Mouse (Mus musculus): ENCODE data around the gene Slc1a5. TPM values are rescaled to one million over a fixed set of nuclear protein-coding genes. Genes with fewer than 3 reads are reported as not detected.

Slc1a5 gene
- polyA plus RNA-seq, 1 experiment from 2014 or later: 48.6 TPM

DNA sequence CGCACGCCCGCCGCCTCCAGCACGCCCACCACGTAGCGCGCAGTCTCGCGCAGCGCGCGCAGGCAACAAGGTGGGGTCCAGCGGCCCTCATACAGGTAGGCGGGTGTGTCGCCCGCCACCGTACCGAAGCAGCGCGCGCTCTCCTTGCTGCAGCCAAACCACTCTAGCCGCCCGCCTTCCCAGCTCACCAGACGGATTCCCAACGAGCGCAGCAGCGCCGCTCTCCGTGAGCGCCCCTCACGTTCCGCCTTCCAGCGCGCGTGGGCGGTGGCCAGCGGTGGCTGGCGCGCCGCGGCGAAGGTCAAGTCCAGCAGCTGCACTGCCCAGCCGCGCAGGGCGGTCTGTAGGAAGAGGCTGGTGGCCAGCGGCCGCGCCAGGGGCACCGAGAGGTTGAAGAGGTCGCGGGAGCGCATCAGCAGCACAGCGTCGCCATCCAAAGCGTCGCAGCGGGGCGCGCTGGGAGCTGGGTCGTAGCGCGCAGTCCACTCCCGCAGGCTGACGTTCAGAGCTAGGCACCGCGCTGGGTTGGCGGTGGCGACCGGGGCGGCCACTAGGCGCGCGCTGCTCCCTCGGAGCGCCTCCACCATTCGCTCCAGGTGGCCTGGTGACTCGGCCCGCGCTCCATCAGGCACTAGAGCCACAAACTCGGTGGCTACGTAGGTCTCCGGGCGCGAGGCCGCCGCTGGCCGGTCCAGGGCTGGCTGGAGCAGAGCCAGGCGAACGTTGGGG, 29.9 kb downstream of the Slc1a5 start:
- Histone ChIP-seq H3K9ac (peak overlapping the region; percentile 25; the same call in 1 of the 2 replicates), H3K36me3 (peaks cover 51% of the 10 kb centered on the region), H3K27ac (no peak overlapping the region), H3K4me1 (peaks cover 36% of the 10 kb centered on the region), H3K9me3 (replicated peaks) (no peaks in the 10 kb centered on the region), H3K4me2 (peak overlapping the region; percentile 92), H3K27me3 (peaks cover 30% of the 10 kb centered on the region), H3K4me3 (replicated peaks) (peak overlapping the region; percentile 47)
- WGBS: 11% methylated on average over 90 of the region's 90 CpGs
- ATAC-seq (replicated peaks; ENCODE audit: low FRiP score): peak; percentile 63

DNA sequence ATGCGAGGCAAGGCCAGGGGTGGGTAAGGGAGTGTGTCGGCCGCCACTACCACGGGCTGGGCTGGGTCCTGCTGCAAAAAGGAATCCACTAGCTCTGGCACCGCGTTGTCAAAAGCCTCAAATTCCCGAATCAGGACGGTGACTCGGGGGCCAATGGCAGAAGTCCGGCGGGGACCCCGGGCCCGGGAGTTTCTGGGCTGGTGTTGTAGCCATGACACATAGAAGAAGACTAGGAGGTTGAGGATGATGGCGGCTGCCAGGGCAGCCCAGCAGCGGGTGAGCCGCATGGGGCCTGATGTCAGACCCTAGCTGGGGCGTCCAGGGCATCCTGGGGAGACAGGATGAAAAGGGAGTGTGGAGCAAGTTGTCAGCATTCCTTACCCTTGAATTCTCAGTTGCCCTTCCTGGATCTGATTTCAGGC, 30.5 kb downstream of the Slc1a5 start:
- no peaks in the 10 kb centered on the region for H3K9me3 ChIP-seq (replicated peaks)
- peak; percentile 3; the same call in 1 of the 2 replicates for ATAC-seq (replicated peaks; ENCODE audit: low FRiP score)

DNA sequence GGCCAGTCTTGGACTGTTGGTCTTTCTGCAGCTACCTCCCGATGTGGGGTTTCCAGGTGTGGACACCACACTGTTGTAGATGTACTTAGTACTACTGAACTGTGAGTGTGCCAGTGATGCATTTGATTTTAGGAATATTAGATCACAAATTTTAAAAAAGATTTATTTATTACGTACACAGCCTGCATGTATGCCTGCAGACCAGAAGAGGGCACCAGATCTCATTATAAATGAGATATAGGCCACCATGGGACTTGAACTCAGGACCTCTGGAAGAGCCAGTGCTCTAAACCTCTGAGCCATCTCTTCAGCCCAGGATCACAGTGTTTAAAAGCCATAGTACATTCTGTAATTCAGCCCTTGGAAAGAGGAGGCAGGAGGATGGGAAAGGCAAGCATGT, 31.4 kb downstream of the Slc1a5 start:
- H3K36me3 ChIP-seq: peaks cover 40% of the 10 kb centered on the region
- no peak for ATAC-seq (replicated peaks; ENCODE audit: low FRiP score)
- peaks cover 42% of the 10 kb centered on the region for H3K4me1 ChIP-seq
- no peak overlapping the region for H3K9ac ChIP-seq
- WGBS: 80% methylated on average over 2 of the region's 2 CpGs
- no peaks in the 10 kb centered on the region for H3K9me3 ChIP-seq (replicated peaks)
- no peak overlapping the region for H3K4me3 ChIP-seq (replicated peaks)
- H3K4me2 ChIP-seq: no peak overlapping the region
- no peak overlapping the region for H3K27ac ChIP-seq
- H3K27me3 ChIP-seq: peaks cover 30% of the 10 kb centered on the region

More for the DNA sequence above, 30.5 kb downstream of the Slc1a5 start:
- Histone ChIP-seq H3K4me1 (peaks cover 36% of the 10 kb centered on the region), H3K36me3 (peaks cover 46% of the 10 kb centered on the region), H3K9ac (peak overlapping the region; percentile 25; the same call in 1 of the 2 replicates), H3K4me3 (replicated peaks) (peak overlapping the region; percentile 47), H3K4me2 (peak overlapping the region; percentile 92), H3K27ac (no peak overlapping the region), H3K27me3 (peaks cover 30% of the 10 kb centered on the region)
- 12% methylated on average over 17 of the region's 17 CpGs for WGBS

DNA sequence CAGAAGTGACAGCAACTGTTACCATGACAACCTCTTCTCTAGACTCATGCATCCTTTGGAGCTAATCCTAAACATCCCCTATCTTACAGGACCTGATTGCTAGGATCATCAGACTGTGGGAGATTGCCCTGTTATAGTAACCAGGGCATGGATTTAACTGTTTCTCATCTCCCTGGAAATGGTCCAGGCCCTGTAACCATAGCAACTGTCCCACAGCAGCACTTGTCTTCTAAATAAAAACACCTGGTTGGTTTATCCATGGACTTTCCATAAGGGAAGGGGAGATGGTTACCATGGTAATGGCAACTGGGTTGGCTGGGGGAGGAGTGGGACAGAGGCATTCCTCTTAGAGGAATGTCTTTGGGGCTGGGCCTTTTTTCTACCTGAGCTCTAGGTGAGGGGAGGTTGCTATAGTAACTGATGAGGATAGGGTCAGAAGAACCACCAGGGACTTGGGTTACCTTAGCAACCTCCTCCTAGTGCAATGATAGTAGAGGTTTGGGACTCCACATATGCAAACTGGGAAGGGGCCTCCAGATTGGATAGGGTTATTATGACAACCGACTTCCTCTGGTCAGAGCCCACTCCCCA, 34.3 kb downstream of the Slc1a5 start, which contains the start of gene Strn4:
Strn4 (plus strand) TSS at position 539 of the 591 bp plus-strand sequence.
- peaks cover 27% of the 10 kb centered on the region for H3K27me3 ChIP-seq
- H3K9ac ChIP-seq: peak within 1 kb of the TSS; percentile 100
- H3K4me3 ChIP-seq (replicated peaks): peak within 1 kb of the TSS; percentile 99
- ATAC-seq (replicated peaks; ENCODE audit: low FRiP score): no peak
- peaks cover 63% of the 10 kb centered on the region for H3K4me1 ChIP-seq
- peaks cover 20% of the 10 kb centered on the region for H3K36me3 ChIP-seq
- peak within 1 kb of the TSS; percentile 89 for H3K4me2 ChIP-seq
- WGBS: 0% methylated on average over 1 of the region's 1 CpGs
- H3K27ac ChIP-seq: peak within 1 kb of the TSS; percentile 98
- H3K9me3 ChIP-seq (replicated peaks): no peaks in the 10 kb centered on the region

DNA sequence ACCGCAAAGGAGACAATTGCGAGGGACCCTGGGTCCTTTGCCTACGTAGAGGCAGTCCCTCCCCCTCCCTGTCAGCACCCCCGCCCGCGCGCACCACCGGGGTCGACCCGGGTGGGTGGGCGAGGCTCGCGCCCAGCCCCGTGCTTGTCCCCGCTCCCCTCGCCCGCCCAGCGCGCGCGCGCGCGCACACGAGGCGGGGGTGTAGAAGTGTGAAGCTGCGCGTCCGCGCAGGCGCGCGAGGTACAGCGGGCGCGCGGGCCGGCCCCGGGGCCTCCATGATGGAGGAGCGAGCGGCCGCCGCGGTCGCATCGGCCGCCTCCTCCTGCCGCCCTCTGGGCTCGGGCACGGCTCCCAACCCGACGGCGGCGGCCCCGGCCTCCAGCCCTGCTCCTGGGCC, 34.9 kb downstream of the Slc1a5 start:
- Histone ChIP-seq H3K9me3 (replicated peaks) (no peaks in the 10 kb centered on the region), H3K4me2 (peak overlapping the region; percentile 89), H3K36me3 (peaks cover 20% of the 10 kb centered on the region), H3K9ac (peak overlapping the region; percentile 100), H3K4me3 (replicated peaks) (peak overlapping the region; percentile 99), H3K27ac (peak overlapping the region; percentile 98), H3K4me1 (peaks cover 63% of the 10 kb centered on the region), H3K27me3 (peaks cover 21% of the 10 kb centered on the region)
- peak; percentile 80 for ATAC-seq (replicated peaks; ENCODE audit: low FRiP score)
- WGBS: under 1% methylated on average over 23 of the region's 55 CpGs

DNA sequence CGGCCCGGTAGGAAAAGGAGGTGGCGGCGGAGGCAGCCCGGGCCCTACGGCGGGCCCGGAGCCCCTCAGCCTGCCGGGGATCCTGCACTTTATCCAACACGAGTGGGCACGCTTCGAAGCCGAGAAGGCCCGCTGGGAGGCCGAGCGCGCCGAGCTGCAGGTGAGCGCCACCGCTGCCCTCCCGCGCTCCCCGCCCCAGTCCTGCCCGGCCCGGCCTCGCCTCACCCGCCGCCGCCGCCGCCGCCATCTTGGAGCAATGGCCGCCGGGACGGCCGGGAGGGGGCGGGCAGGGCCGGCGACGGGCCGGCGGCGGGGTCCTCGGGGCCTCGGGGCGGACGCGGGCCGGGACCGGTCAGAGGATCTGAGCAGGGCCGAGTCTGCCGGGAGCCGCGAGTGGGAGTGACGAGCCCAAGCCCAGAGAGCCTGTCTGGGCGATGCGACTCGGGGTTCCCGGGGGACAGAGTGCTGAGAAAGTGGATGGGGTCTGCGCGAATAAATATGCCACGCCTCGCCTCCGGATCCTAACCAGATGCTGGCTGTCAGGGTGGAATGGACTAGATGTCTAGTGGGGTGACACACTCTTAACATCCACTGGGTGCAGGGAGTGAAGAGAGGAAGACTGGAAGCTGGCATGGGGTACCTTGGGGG, 35.5 kb downstream of the Slc1a5 start, which contains the start of gene Fkrp:
Fkrp (minus strand) TSS at position 258 of the 648 bp plus-strand sequence.
- peaks cover 18% of the 10 kb centered on the region for H3K27me3 ChIP-seq
- H3K4me1 ChIP-seq: peaks cover 63% of the 10 kb centered on the region
- ATAC-seq (replicated peaks; ENCODE audit: low FRiP score): peak; percentile 80
- peak within 1 kb of the TSS; percentile 100 for H3K9ac ChIP-seq
- H3K4me3 ChIP-seq (replicated peaks): peak within 1 kb of the TSS; percentile 99
- no peaks in the 10 kb centered on the region for H3K9me3 ChIP-seq (replicated peaks)
- peaks cover 20% of the 10 kb centered on the region for H3K36me3 ChIP-seq
- peak within 1 kb of the TSS; percentile 89 for H3K4me2 ChIP-seq
- WGBS: under 1% methylated on average over 58 of the region's 64 CpGs
- peak within 1 kb of the TSS; percentile 98 for H3K27ac ChIP-seq

DNA sequence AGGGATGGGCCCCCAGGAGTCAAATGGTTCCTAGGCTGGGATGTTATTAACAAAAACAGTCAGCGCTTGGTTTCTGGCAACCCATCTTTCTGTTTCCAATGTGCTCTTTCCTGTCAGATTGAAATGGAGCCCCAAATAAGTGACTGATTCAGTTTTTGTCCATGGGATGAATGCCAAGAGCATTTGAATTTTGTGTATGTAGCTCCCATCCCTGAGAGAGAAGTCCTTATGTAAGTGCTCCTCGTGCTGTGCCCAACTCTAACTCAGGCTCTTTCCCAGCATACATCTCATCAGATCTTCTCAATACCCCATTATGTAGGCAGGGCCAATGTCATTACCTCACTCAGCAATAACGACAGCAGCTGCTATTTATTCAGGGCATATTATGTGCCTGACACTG, 36.6 kb downstream of the Slc1a5 start:
- peak overlapping the region; percentile 99 for H3K4me3 ChIP-seq (replicated peaks)
- peaks cover 8% of the 10 kb centered on the region for H3K27me3 ChIP-seq
- H3K9ac ChIP-seq: peak overlapping the region; percentile 100; the same call in 1 of the 2 replicates
- H3K9me3 ChIP-seq (replicated peaks): no peaks in the 10 kb centered on the region
- H3K4me1 ChIP-seq: peaks cover 59% of the 10 kb centered on the region
- H3K36me3 ChIP-seq: peaks cover 19% of the 10 kb centered on the region
- peak overlapping the region; percentile 89 for H3K4me2 ChIP-seq
- 70% methylated on average over 3 of the region's 3 CpGs for WGBS
- no peak for ATAC-seq (replicated peaks; ENCODE audit: low FRiP score)
- H3K27ac ChIP-seq: no peak overlapping the region

DNA sequence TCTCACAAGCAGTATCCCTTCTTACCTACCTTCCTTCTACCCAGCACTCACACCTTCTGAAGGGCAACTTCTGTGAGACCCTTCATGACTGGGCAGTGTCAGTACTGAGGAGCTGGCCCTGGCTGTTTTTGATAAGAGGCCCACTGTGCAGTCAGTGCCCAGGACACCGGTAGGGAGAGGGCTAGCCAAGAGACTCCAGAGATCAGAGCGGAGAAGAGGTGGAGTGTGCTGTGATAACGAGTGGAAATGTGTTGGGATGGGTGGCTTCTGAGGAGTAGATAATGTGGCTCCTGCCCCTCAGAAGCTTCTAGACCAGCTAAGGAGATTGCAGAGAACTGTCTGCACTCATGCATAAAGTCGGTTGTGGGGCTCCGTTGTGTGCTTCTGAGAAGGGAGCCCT, 38.7 kb downstream of the Slc1a5 start:
- Histone ChIP-seq H3K27me3 (no peaks in the 10 kb centered on the region), H3K4me1 (peaks cover 59% of the 10 kb centered on the region), H3K36me3 (peaks cover 24% of the 10 kb centered on the region), H3K4me2 (no peak overlapping the region), H3K27ac (0 out of 2 replicates have a peak overlapping the region, but pooled peaks have one; percentile 3), H3K4me3 (replicated peaks) (no peak overlapping the region), H3K9ac (no peak overlapping the region), H3K9me3 (replicated peaks) (no peaks in the 10 kb centered on the region)
- WGBS: 72% methylated on average over 5 of the region's 5 CpGs
- ATAC-seq (replicated peaks; ENCODE audit: low FRiP score): no peak

DNA sequence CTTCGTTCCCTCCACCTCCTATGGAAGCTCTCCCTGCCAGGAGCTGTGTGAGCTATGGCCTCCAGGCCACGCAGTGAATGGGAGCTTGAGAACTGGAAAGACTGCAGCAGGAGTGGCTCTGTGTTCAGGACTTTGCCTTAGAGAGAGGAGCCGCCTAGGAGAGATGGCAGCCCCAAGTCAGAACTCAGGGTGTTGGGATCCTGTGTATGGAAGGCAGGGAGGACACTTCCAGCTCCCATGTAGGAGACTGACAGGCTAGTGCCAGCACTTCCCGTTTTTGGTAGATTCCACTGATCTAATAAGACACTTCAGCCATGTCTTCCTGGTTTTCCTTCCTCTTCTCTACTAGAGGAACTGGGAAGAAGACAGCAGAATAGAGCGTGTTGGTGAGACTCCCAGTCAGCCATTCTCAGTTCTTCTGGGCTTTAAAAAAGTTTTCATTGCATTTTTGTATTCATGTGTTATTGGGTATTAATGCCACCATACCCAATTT, 39.2 kb downstream of the Slc1a5 start:
- Histone ChIP-seq H3K27me3 (no peaks in the 10 kb centered on the region), H3K4me1 (peaks cover 57% of the 10 kb centered on the region), H3K27ac (0 out of 2 replicates have a peak overlapping the region, but pooled peaks have one; percentile 3), H3K9me3 (replicated peaks) (no peaks in the 10 kb centered on the region), H3K9ac (no peak overlapping the region), H3K4me2 (no peak overlapping the region), H3K36me3 (peaks cover 29% of the 10 kb centered on the region), H3K4me3 (replicated peaks) (no peak overlapping the region)
- no peak for ATAC-seq (replicated peaks; ENCODE audit: low FRiP score)
- WGBS: 66% methylated on average over 5 of the region's 5 CpGs

DNA sequence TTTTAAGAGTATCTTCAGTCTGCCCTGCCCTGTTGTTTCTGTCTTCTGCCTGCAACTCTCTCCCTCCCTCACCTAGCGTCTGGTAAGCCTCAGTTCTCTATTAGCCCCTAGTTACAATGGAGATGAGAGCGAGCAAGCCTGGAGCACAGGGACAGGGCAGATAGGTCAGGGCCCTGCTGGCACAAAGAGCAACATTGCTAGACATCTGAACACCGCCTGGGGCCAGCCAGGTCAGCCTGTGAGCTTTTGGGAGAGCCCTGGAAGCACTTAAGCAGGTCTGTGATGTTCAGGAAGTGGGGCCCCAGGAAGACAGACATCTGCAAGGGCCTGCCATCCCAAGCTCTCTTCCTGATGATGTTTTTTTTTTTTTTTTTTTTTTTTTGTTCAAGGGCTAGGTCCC, 40.0 kb downstream of the Slc1a5 start:
- WGBS: 39% methylated on average over 3 of the region's 3 CpGs
- H3K27ac ChIP-seq: no peak overlapping the region
- peaks cover 37% of the 10 kb centered on the region for H3K36me3 ChIP-seq
- no peak overlapping the region for H3K4me3 ChIP-seq (replicated peaks)
- H3K9ac ChIP-seq: no peak overlapping the region
- no peaks in the 10 kb centered on the region for H3K9me3 ChIP-seq (replicated peaks)
- H3K27me3 ChIP-seq: no peaks in the 10 kb centered on the region
- ATAC-seq (replicated peaks; ENCODE audit: low FRiP score): no peak
- peaks cover 50% of the 10 kb centered on the region for H3K4me1 ChIP-seq
- H3K4me2 ChIP-seq: no peak overlapping the region

DNA sequence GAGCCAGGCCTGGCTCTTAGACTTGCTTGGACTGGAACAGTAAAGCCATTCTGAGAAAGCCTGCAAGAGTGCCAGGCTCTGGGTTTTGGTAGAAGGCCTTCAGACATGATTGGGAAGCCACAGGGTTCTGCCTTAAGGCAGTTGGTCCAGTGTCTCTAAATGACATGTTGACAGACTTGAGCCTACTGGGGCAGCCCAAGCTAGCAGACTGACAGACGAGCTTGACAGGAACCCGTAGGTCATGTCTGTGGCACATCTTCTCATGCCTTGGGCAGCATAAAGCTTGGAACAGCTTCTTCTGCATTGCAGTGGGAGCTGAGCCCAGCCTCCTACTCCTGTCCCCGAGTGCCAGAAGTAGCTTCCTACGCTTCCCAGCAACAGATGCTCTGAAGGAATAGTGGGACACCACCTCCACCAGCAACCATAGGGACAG, 40.5 kb downstream of the Slc1a5 start:
- ATAC-seq (replicated peaks; ENCODE audit: low FRiP score): no peak
- WGBS: 88% methylated on average over 4 of the region's 4 CpGs
- Histone ChIP-seq H3K9ac (no peak overlapping the region), H3K27me3 (no peaks in the 10 kb centered on the region), H3K4me1 (peaks cover 50% of the 10 kb centered on the region), H3K4me3 (replicated peaks) (no peak overlapping the region), H3K4me2 (no peak overlapping the region), H3K36me3 (peaks cover 43% of the 10 kb centered on the region), H3K9me3 (replicated peaks) (no peaks in the 10 kb centered on the region), H3K27ac (no peak overlapping the region)
